Mouse (Mus musculus): ENCODE data around the gene Ankrd13d.

Gene Ankrd13d

GRCm38 (mm10) chr19:4300852-4301734 is 18.2 kb upstream of the Ankrd13d start:
- peak; percentile 10 to 22 for DNase-seq

- peak; percentile 70 to 84 for DNase-seq
Observed at GRCm38 (mm10) chr19:4300271-4300704, 17.4 kb upstream of the Ankrd13d start.

DNA sequence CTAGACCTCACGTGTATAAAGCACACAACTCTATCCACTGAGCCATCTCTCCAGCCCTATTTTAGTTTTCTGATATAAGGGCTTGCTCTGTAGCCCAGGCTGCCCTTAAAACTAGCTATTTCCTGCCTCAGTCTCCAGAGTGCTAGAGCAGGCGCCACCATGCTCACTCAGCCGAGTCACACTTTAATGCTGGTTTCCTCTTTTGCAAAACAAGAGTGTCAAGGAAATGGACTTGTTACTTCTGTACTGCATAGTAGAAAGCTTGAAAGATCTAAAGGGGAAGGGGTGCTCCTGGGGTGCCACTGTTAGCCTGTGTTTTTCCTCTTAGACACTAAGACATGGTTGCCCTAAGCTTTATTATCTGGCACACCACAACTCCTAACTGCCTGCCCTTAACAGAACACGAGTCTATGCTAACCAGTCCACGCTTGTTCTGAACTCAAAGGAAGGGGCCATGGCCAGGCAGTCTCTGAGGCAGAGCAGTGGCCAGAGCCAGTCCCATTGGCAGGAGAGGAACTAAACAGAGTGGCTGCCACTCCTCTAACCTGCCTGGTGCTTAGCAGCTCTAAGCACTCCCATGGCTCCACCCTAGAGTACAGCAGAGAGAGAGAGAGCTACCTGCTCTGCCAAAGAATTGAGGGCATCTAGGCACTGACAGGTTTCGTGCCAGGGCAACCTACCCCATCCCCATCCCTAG is 16.8 kb upstream of the Ankrd13d start:
- DNase-seq = peak in 1 of 2 experiments; percentile 26

DNA sequence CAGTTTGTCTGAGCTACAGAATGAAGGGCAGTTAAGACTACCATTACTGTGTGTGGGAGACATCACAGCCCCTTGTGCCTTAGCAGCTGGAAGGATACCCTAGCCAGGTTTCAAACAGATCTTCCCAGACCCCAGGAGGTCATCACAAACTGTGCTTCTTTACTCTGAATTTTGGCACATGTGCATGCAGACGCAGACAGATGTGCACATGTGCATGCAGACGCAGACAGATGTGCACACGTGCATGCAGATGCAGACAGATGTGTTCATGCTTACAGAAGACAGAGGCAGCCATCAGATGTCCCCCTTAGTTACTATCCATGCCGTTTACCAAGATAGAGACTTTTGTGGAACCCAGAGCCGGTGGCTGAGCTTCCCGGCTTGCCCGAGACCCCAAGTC is 16.2 kb upstream of the Ankrd13d start:
- no peak for DNase-seq

- peak; percentile 7 to 20 for DNase-seq
Observed at GRCm38 (mm10) chr19:4298322-4299121, 15.6 kb upstream of the Ankrd13d start.

GRCm38 (mm10) chr19:4297851-4298250 is 14.9 kb upstream of the Ankrd13d start:
- peak; percentile 26 to 38 for DNase-seq

DNA sequence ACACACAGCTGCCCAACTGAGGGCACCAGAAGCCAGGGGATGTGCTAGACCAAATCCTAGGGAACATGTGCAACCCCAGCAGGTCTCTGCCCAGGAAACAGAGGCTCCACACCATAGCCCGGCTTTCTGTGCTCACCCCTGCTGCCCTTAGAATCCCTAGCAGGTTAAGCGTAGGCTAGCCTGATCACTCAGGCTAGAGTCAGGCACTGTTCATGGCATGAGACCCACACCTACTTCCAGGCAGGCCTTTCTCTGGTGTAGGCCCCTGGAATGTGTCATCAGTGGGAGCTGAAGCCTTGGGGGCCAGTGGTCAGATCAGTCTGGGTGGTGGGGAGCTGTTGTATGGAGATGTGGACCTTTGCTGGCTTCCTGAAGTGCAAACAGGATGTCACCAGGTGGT is 13.7 kb upstream of the Ankrd13d start:
- DNase-seq = peak in 1 of 2 experiments; percentile 4

DNA sequence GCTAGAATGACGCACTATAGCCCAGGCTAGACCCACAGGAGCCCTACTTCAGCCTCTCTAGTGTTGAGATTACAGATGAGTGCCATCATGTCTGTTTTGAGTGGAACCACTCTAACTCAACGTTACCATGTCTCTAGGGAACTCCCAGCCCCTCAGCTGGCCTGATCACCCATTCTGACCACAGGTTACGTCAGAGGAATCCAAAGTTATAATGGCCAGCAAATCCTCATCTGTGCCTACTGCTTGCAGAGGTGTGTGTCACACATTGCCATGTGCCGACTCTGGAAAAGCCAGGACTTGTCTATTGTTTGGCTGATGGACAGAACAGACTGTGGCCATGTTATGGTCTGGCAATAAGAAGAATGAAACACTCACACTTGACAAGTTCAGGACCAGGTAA is 12.5 kb upstream of the Ankrd13d start:
- DNase-seq = peak in 1 of 2 experiments; percentile 4

DNA sequence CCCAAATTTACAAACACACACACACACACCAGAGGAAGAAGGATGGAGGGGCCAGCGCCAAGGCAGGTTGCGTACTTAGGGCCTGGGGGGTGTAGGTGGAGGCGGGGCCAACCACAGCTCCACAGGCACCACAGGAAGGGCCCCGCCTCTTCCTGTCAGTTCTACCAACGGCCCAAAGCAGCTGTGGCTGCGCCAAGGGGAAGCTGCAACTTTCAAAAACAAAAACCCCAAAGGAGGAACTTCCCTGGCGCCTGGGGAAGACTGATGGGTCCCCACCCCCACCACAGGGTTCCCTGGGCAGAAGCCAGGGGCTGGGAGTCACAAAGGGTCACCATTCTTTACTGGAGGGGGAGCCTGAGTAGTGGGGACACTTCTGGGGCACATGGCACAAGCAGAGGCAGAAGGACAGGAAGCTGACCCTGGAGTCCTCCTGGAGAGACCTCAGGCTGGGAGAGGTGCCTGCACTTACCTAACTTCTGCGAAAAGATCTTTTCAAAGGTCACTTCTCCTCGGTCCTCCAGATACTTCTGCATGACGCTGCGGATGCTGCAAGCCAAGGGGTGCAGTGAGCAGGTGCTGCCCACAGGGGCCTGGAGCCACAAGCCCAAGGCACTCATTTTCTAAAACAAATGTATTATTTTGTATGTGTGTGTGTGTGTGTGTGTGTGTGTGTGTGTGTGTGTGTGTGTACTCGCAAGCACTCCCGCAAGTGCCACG is 11.6 kb upstream of the Ankrd13d start:
- DNase-seq = peak; percentile 85 to 90

DNA sequence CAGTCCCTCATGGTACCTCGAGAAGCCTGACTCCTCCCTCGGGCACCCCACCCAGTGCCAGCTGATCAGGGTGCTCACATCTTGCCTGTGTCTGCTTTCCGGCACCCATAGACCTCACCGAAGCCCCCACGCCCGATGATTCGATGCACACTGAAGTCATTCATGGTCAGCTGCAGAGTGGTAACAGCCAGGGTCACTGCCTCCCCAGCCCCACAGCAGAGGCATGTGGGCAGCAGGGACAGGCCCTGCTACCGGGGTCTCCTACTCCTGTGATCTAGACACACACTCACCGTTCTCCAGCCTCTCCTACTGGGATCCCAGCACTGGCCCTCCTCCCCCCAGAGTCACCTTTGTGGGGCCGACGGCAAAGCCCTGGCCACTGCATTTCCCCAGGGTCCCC is 8.2 kb upstream of the Ankrd13d start:
- peak in 1 of 2 experiments; percentile 17 for DNase-seq

- peak in 1 of 2 experiments; percentile 17 for DNase-seq
Observed at GRCm38 (mm10) chr19:4290749-4291148, 7.8 kb upstream of the Ankrd13d start.

DNA sequence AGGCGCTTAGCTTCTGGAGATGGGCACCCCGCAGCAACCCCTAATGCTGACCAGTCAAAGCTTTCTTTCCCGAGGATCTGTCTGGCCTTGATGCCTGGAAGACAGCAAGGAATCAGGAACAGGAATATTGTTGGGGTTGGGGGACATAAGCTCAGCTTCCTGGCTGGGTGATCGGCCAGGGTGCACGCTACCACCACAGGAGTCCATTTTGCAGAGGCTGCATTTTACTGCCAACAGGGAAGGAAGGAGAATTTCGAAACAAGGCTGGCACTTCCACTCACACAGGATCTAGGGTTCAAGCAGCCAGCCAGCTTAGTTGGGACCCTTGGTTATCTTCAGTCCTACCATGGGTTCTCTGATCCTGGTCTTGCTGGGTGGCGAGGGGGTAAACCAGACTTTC is 716 bp upstream of the Ankrd13d start:
- peak in 1 of 2 experiments; percentile 22 for DNase-seq

GRCm38 (mm10) chr19:4280425-4280824 is 2.5 kb downstream of the Ankrd13d start:
- DNase-seq = no peak

DNA sequence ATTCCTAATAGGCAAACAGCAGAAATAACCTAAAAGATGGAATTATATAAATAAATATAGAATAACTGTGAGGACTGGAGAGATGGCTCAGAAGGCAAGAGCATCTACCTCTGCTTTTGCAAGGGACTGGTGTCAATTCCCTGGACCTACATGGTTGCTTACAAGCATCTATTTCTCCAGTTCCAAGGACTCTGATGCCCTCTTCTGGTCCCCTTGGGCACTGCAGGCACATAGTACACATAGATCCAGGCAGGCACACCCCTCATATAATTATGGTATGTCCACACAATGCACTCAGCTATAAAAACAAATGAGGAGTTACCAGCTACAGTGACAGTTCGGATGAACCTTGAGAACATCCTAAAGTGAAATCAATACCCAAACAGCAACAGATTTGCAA is 3.5 kb downstream of the Ankrd13d start:
- DNase-seq = peak in 1 of 2 experiments; percentile 23

DNA sequence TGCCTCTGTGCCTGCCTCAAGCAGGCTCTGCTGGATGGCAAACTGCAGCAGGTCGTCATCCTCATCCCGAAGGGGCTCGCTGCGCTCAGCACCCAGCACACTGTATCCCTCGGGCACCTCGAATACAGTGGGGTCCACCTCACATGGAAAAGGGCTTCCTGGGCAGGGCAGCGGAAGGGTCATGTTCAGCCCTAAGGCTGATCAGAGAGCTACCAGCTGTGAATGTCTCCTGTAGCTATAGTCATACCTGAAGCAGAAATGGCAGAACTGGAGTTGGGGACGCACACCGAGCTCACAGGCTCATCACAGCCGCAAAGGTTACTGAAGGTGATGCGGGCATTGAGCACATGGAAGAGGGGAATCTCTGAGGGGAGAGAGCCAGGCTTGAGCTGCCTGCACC is 12.0 kb downstream of the Ankrd13d start:
- DNase-seq = peak in 1 of 2 experiments; percentile 20

- DNase-seq = no peak
Observed at GRCm38 (mm10) chr19:4270187-4270586, 12.8 kb downstream of the Ankrd13d start.

DNA sequence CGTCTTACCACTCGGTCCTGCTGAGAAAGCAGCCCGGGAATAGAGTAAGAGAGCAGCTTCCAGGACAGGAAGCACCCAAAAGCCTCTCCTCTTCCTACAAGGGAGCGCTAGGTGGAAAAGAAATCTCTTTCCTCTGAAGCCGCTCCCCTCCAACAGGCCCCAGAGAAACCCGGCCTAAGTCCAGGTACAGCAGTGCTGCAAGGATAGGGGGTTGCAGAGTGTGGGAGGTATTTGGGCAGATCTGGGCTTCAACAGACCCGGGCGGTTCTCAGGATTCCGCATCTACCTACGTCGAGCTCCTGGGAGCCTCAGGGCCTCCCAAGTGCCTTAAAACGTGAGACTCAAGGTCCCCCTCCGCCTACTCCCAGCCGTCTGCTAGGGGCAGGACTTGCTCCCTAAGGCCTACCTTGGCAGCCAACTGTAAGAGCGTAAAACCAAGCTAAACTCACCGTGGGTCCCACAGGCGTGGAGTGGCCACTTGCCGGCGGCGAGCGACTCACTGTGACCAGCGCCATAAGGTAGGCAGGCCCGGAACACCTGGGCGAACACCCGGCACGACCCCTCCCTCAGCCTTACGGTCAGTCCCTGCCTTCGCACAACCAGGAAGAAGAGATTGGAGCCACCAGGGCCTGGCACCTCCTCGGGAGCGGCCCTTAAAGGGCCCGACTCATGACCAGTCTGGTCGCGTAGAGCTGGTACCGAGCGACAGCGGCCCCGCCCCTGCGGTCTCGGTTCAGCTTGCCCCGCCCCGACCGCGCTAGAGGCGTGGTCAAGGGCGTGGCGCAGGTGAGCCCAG is 14.2 kb downstream of the Ankrd13d start, which contains the start of gene Ssh3:
Gene Ssh3 (minus strand): TSS at position 615 of the 796 bp plus-strand sequence.
- DNase-seq = peak; percentile 85 to 90

- no peak for DNase-seq
Observed at GRCm38 (mm10) chr19:4265956-4266355, 17.0 kb downstream of the Ankrd13d start.

- no peak for DNase-seq
Observed at GRCm38 (mm10) chr19:4264171-4264780, 18.7 kb downstream of the Ankrd13d start.

- no peak for DNase-seq
Observed at GRCm38 (mm10) chr19:4263702-4264101, 19.2 kb downstream of the Ankrd13d start.

DNA sequence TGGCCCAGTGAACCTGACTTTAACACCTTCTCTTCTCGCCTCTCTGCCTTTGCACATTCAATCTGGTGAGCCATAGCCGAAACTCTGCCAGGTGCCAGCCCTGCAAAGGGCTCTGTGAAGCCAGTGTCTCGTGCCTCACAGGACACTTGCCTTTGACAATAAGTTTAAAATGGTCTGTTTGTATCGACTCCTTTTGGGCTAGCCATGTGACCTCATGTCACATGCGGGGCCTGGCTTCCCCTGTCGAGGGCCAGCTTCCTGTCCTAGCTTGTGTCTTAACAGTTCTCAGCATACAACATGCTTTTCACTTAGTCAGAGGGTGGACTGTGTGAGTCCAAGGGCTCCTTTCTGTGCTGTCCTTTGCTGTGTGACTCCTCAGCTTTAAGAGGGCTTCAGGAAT is 20.2 kb downstream of the Ankrd13d start:
- no peak for DNase-seq
